ENCODE assay signal across 8 mouse cellular contexts in the genomic region with DNA sequence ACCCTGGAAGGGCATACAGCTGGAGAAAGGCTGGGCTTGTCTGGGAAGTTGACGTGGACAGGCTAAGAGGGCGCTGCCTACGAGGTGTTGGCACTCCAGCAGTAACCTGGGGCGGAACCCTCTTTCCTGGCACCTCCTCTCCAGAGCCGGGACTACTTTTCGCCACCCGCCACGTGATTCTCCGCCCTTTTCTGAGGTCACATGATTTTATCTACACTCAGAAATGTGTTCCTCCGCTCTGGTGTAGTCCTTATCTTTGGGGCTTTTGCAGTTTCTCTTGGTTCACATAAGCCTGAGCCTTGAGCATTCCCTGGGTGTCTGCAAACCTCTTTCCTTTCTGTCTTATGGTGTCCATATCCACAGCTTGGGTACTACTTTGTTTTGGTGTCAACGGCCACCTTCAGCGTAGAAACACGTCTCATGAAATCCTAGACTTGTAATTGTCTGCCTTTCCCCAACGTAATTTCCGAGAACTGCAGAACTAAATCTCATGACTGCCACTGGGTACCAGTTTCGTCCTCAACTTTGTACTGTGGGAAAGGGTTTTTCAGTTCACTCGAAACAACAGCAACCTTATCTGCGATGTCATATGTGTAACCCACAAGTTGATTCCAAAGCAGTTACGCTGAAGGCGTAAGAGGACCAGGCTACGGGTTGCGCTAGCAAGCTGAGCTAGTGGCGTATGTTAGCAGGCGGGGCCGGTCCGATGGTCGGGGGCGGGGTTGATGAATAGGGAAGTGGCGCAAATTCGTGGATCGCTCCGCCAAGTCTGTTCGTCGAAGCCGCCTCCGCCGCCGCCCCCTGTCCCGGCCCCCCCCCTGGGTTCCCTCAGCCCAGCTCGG. TPM values are rescaled to one million over a fixed set of nuclear protein-coding genes. Genes with fewer than 3 reads are reported as not detected.
DNase-seq lines count a peak whose midpoint lies in the region; ATAC-seq and TF ChIP-seq lines count a peak whose summit lies in the region.

A gene (plus strand): TSS at position 294 of the 842 bp plus-strand sequence.

- H3K36me3 ChIP-seq in E14TG2a.4 (ENCODE audit: insufficient read depth, low read length), result peaks cover 64% of the 10 kb centered on the region
- peaks cover 55% of the 10 kb centered on the region for H3K36me3 ChIP-seq in forebrain, embryonic 12.5 days (replicated peaks)
- H3K36me3 ChIP-seq in heart, postnatal 0 days (replicated peaks; ENCODE audit: control insufficient read depth, insufficient read depth, low read length), result peaks cover 57% of the 10 kb centered on the region
- peaks cover 33% of the 10 kb centered on the region for H3K36me3 ChIP-seq in liver, embryonic 16.5 days (ENCODE audit: control insufficient read depth, insufficient read depth)
- peaks cover 57% of the 10 kb centered on the region for H3K36me3 ChIP-seq in neural tube, embryonic 13.5 days
- H3K36me3 ChIP-seq in testis, adult 2 months (ENCODE audit: control insufficient read depth, insufficient read depth, low read length), result peaks cover 4% of the 10 kb centered on the region

- peak; percentile 60; the same call in 1 of the 2 replicates for TF ChIP-seq EP300 in heart, postnatal 0 days (IDR thresholded peaks at IDR 0.05; ENCODE audit: low read depth)

- peak within 1 kb of the TSS; percentile 89 for H3K4me3 ChIP-seq in E14TG2a.4 (replicated peaks; ENCODE audit: low read length)
- peak within 1 kb of the TSS; percentile 75 for H3K4me3 ChIP-seq in forebrain, embryonic 12.5 days (replicated peaks)
- peak within 1 kb of the TSS; percentile 64 for H3K4me3 ChIP-seq in heart, postnatal 0 days (ENCODE audit: low read depth, low read length)
- peak within 1 kb of the TSS; percentile 79 for H3K4me3 ChIP-seq in liver, embryonic 16.5 days (ENCODE audit: low read depth, low read length)
- peak within 1 kb of the TSS; percentile 75 for H3K4me3 ChIP-seq in neural tube, embryonic 13.5 days
- H3K4me3 ChIP-seq in testis, adult 2 months (ENCODE audit: control insufficient read depth, low read depth, low read length), result peak within 1 kb of the TSS; percentile 93

- no peaks in the 10 kb centered on the region for H3K27me3 ChIP-seq in E14TG2a.4 (ENCODE audit: insufficient read depth, low read length)
- no peaks in the 10 kb centered on the region for H3K27me3 ChIP-seq in forebrain, embryonic 12.5 days
- no peaks in the 10 kb centered on the region for H3K27me3 ChIP-seq in heart, postnatal 0 days (ENCODE audit: control insufficient read depth, insufficient read depth, low read length)
- H3K27me3 ChIP-seq in liver, embryonic 16.5 days (ENCODE audit: control insufficient read depth, insufficient read depth, low read depth, low read length), result no peaks in the 10 kb centered on the region
- H3K27me3 ChIP-seq in neural tube, embryonic 13.5 days, result no peaks in the 10 kb centered on the region
- no peaks in the 10 kb centered on the region for H3K27me3 ChIP-seq in testis, adult 2 months (ENCODE audit: control insufficient read depth, insufficient read depth, low read length)

- WGBS in forebrain, embryonic 12.5 days, result under 1% methylated on average over 40 of the region's 40 CpGs
- WGBS in heart, postnatal 0 days, result under 1% methylated on average over 40 of the region's 40 CpGs
- under 1% methylated on average over 40 of the region's 40 CpGs for WGBS in liver, embryonic 16.5 days (ENCODE audit: insufficient replicate concordance)
- under 1% methylated on average over 40 of the region's 40 CpGs for WGBS in neural tube, embryonic 13.5 days

- H3K9ac ChIP-seq in forebrain, embryonic 12.5 days, result peak within 1 kb of the TSS; percentile 91
- peak within 1 kb of the TSS; percentile 85 for H3K9ac ChIP-seq in heart, postnatal 0 days (replicated peaks; ENCODE audit: low read depth, low read length)
- H3K9ac ChIP-seq in liver, embryonic 16.5 days (ENCODE audit: low read depth, low read length), result peak within 1 kb of the TSS; percentile 88
- peak within 1 kb of the TSS; percentile 93 for H3K9ac ChIP-seq in neural tube, embryonic 13.5 days

- peaks cover 36% of the 10 kb centered on the region for H3K4me1 ChIP-seq in E14TG2a.4 (replicated peaks; ENCODE audit: low read depth, low read length)
- peaks cover 21% of the 10 kb centered on the region for H3K4me1 ChIP-seq in forebrain, embryonic 12.5 days
- H3K4me1 ChIP-seq in heart, postnatal 0 days (ENCODE audit: control insufficient read depth, insufficient read depth), result peaks cover 11% of the 10 kb centered on the region
- peaks cover 24% of the 10 kb centered on the region for H3K4me1 ChIP-seq in liver, embryonic 16.5 days (ENCODE audit: control insufficient read depth, low read depth, low read length)
- H3K4me1 ChIP-seq in neural tube, embryonic 13.5 days (replicated peaks), result peaks cover 29% of the 10 kb centered on the region
- peaks cover 6% of the 10 kb centered on the region for H3K4me1 ChIP-seq in testis, adult 2 months (ENCODE audit: control insufficient read depth, insufficient read depth, low read length)

- peak within 1 kb of the TSS; percentile 72 for H3K4me2 ChIP-seq in forebrain, embryonic 12.5 days
- peak within 1 kb of the TSS; percentile 70 for H3K4me2 ChIP-seq in heart, postnatal 0 days (ENCODE audit: low read depth, low read length)
- H3K4me2 ChIP-seq in liver, embryonic 16.5 days (ENCODE audit: low read depth, low read length), result peak within 1 kb of the TSS; percentile 97
- peak within 1 kb of the TSS; percentile 76 for H3K4me2 ChIP-seq in neural tube, embryonic 13.5 days

- peak; percentile 73 for ATAC-seq in forebrain, embryonic 12.5 days (ENCODE audit: low FRiP score)
- ATAC-seq in heart, postnatal 0 days (ENCODE audit: insufficient read depth, low read depth), result peak; percentile 74
- ATAC-seq in liver, embryonic 16.5 days (ENCODE audit: low read depth), result peak; percentile 72
- peak; percentile 75 for ATAC-seq in neural tube, embryonic 13.5 days (ENCODE audit: low read depth)

- H3K27ac ChIP-seq in forebrain, embryonic 12.5 days, result peak within 1 kb of the TSS; percentile 94
- H3K27ac ChIP-seq in heart, postnatal 0 days (ENCODE audit: low read depth), result peak within 1 kb of the TSS; percentile 94
- peak within 1 kb of the TSS; percentile 99 for H3K27ac ChIP-seq in liver, embryonic 16.5 days (ENCODE audit: low read length)
- H3K27ac ChIP-seq in neural tube, embryonic 13.5 days (replicated peaks), result peak within 1 kb of the TSS; percentile 95
- H3K27ac ChIP-seq in testis, adult 2 months (ENCODE audit: control insufficient read depth, insufficient read depth, low read depth, low read length), result peak within 1 kb of the TSS; percentile 100

- no peak for TF ChIP-seq CTCF in E14TG2a.4 (conservative IDR thresholded peaks at IDR 0.05; ENCODE audit: low read length)
- 0 out of 2 replicates have a peak, but pooled peaks have one; percentile 17 for TF ChIP-seq CTCF in heart, postnatal 0 days (IDR thresholded peaks at IDR 0.05; ENCODE audit: low read depth)
- no peak for TF ChIP-seq CTCF in testis, adult 2 months (IDR thresholded peaks at IDR 0.05; ENCODE audit: control insufficient read depth, insufficient read depth, insufficient replicate concordance, low read depth, low read length)

- no peaks in the 10 kb centered on the region for H3K9me3 ChIP-seq in E14TG2a.4 (ENCODE audit: low read length)
- H3K9me3 ChIP-seq in forebrain, embryonic 12.5 days, result no peaks in the 10 kb centered on the region
- no peaks in the 10 kb centered on the region for H3K9me3 ChIP-seq in heart, postnatal 0 days (replicated peaks; ENCODE audit: control insufficient read depth, low read length)
- H3K9me3 ChIP-seq in liver, embryonic 16.5 days (replicated peaks; ENCODE audit: control insufficient read depth, low read length), result no peaks in the 10 kb centered on the region
- no peaks in the 10 kb centered on the region for H3K9me3 ChIP-seq in neural tube, embryonic 13.5 days

- peak; percentile 85 for TF ChIP-seq POLR2A in testis, adult 2 months (IDR thresholded peaks at IDR 0.05; ENCODE audit: control insufficient read depth, low read depth, low read length)

- peak; percentile 97 for DNase-seq in c-Kit-positive CD71-positive TER-119-positive erythroid progenitor cells, embryonic 14.5 days (ENCODE audit: low spot score)
- peak; percentile 98 for DNase-seq in heart, postnatal 0 days (ENCODE audit: low spot score)
- peak; percentile 97 to 98 for DNase-seq in kidney, postnatal 4 days

RNA-seq across cellular contexts. Expression of the gene that starts here (rescaled TPM):
- polyA plus RNA-seq in forebrain, embryonic 12.5 days (2016; fragmentation: Nextera tagmentation; extraction: Ambion mirVana), result 527 and 539 TPM in 2 replicates
- total RNA-seq in heart, postnatal 0 days (2014; rRNA removed; ENCODE audit: low replicate concordance), result 208 and 305 TPM in 2 replicates
- polyA plus RNA-seq in heart, postnatal 0 days (2015; fragmentation: Nextera tagmentation; extraction: Ambion mirVana), result 472 and 510 TPM in 2 replicates
- polyA plus RNA-seq in liver, embryonic 16.5 days (2015; fragmentation: Nextera tagmentation; extraction: Ambion mirVana), result 255 and 280 TPM in 2 replicates
- 679 and 746 TPM in 2 replicates for polyA plus RNA-seq in neural tube, embryonic 13.5 days (2015; fragmentation: Nextera tagmentation; extraction: Ambion mirVana)
- 659 and 826 TPM in 2 replicates for polyA plus RNA-seq in testis, adult 2 months (2012; rRNA removed)

Comparison
In these comparisons a context has a peak if more than half of its experiments do, and no peak if none do; other contexts are left out.
1. Peak in every context shown above with its lines: DNase-seq, ATAC-seq, H3K4me3 ChIP-seq and H3K27ac ChIP-seq.